Mouse (Mus musculus) forelimb bud, embryonic 11.5 days (tissue): ENCODE data around the gene Grin2d.

ENCODE experiments used
- DNase-seq: peaks from one replicate; pipeline ENCODE4 v3.0.0-alpha.2; 2012; ENCODE audit warnings: low read depth, low spot score

Gene Grin2d

GRCm38 (mm10) chr7:45897258-45897757 is 19.1 kb upstream of the Grin2d start:
- peak; percentile 48 for DNase-seq

DNA sequence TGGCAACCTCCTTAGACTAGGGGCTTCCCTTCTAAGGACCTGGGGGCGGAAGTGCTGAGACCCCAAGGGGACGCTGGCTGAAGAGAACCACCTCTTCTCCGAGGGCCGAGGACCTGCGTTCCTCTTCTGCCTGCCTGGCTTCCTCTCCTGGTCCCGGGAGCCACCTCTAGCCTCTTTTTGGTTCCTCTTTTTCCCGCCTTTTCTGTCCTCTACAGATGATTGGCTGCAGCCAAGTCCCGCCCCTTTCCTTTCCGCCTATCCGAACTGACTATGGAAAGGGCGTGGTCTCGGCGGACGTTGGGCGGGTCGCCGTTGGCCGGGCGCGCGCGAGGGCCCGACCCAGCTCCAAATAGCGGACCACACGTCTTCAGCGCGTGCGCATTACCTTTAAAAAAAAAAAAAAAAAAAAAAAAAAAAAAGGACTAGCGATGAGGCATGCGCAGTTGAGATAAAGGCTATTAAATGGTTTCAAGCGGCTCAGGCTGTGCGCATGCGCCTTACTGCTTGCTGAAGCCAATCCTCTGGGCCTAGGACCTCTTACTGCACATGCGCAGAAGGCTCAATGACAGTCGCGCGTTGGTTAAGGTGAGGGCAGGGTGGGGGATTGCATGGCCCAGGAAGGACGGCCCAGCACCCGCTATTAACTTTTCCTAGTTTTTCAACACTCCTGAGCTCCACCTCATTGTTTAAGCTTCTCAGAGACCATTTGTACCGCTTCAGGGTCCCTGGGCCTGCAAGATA is 18.5 kb upstream of the Grin2d start, which contains the start of the genes Syngr4 and Tmem143:
Syngr4 (minus strand) TSS at position 198 of the 741 bp plus-strand sequence.
Tmem143 (plus strand) TSS at position 425 of the 741 bp plus-strand sequence.
- DNase-seq: peak; percentile 99

DNA sequence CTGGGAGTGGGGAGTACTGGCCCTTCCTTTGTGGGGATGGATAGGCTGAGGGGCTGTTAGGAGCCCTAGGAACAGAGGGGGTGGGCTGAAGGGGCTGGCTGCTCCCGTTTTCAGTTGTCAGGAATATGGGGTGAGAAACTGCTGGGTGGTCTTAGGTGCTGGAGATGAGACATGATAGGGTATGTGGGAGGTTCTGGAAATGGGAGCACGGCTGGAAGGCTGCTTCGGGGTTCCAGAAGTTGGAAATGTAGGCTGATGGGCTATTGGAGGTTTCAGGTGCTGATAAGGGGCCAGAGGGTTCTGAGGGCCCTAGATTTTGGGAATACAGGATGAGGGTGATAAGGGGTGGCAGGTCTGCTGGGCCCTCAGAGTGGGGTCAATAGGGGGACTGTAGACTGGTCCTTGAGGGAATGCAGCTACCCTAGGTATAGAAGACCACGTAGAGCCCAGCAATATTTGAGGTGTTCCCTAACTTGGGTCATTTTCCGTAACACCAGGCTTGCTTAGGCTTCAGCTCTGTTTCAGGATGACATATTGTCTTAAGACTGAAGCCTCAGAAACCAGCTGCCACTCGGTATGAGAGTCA is 17.8 kb upstream of the Grin2d start:
- no peak for DNase-seq

GRCm38 (mm10) chr7:45892651-45893050 is 14.5 kb upstream of the Grin2d start:
- no peak for DNase-seq

GRCm38 (mm10) chr7:45887246-45887645 is 9.1 kb upstream of the Grin2d start:
- DNase-seq: no peak

DNA sequence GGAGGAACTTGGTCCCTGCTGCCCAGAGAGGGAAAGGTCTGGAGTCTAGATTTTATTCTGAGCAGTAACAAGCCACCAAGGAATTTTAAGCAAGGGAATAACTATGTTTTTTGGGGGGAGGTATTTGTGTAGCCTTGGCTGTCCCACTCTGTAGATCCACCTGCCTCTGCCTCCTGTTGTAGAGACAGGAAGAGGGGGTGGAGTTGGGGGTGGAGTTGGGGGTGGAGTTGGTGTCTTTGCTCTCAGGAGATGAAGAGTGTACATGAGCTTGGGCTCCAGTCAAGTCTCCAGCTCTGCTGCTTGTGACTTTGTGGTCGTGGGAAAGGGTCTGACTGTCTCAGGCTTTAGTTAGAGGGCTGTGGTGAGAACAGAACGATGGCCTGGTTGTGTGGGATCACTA is 2.8 kb upstream of the Grin2d start:
- no peak for DNase-seq

- DNase-seq: no peak
These were observed 2.4 kb upstream of the Grin2d start for GRCm38 (mm10) chr7:45880531-45880930.

DNA sequence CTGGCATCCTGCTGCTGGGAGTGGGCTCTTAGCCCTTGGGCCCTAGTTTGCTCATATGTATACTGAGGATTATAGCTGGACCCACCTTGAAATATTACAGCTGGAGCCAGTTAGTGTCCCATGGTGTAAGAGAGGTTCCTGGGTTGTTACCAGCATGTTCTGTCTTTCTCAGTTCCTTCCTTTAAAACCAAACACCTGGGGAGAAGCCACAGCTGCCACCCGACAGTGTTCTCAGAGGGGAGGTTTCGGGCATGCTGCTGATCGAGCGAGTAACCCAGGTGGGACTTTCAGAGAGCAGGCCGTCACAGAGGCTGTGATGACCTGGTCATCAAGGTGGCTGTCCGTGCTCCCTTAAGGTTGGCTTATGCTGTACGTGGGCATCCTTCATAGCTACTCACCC is 1.3 kb downstream of the Grin2d start:
- no peak for DNase-seq

DNA sequence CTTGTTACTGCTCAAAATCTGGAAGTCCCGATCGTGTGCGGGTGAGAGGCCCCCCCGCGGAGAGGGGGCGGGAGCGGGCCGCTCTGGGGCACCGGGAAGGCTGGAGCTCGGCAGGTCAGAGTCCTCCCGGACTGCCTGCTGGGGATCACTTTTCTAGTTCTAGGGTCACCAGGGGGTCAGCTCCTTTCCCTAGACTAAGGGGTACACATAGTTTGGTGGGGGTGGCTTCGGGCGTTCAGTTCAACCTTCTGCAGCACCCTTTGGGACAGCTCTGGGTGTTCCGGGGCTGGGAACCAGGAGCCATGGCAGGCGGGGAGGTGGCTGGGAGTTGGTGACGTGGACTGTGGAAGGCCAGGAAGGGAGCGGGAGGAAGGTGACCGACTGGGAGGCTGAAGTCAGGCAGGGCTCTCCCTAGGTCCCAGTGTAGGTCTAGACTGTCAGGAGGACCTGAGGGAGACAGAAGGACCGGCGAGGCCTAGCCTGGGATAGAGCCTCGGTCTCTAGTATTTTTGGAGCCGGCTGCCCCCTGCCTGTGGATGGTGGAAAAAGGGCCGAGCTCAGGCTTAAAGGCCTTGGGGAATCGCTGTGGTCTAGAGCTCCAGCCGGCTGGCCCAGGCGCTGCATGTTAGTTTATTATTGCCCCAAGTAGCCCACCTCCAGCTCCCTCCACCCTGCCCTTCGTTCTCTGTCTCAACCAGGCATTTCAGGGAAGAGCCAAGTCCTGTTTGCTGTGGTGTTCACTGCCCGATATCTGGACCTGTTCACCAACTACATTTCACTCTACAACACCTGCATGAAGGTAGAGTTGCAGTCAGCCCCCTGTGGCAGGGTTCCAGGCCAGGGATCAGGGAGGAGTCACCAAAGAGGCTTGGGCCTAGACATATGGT is 4.9 kb downstream of the Grin2d start:
- peak; percentile 31 for DNase-seq

DNA sequence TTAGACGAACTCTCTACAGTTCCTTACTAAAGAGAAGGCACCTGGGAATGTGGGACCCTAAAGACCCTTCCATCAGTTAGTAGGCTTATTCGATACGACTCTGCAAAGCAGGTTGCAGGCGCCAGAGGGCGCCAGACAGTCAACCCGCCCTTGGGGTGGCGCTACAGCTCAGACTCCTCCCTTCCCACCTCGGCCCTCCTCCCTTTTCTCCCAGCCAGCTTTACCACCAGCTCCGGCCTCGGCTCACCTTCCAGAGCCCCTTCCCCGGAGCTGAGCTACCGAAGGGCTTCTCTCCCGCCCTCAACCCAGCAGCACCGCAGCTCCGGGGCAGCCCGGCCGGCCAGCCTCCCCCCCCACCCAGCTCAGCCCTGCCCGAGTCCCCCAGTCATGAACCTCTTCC is 5.6 kb downstream of the Grin2d start, which contains the start of gene Kdelr1:
Kdelr1 (plus strand) TSS at position 149 of the 400 bp plus-strand sequence.
- DNase-seq: peak; percentile 96

DNA sequence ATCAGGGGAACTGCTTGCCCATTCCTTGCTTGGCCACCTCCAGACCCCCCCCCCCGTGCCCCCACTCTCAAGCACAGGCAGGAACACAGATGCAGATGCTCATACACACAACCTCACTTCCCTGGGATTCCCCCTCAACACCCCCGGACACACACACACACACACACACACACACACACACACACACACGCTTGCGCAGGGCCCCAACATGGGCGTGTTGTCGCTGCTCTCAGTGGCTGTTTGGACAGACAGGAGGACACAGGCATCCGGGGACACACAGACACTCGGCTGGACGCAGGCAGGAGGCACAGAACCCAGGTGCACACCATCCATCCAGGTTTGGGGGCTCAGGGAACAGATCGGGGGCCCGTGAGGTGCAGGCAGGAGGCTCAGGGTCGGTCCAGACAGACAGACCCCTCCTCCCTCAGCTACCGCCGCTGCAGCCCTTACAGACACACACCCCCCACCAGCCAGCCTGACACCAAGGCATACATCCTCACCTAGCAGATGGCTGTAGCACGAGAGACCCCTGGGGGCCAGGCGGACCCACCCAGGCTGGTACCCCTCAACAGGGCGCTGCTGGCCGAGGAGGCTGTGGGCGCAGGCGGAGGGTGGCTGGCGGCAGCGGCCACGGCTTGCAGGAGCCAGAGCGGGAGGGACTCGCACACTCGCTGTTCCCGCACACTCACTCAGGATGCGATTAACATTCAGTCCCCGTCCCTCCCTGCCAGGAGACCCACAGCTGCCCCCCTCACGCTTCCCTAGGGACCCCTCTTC is 7.7 kb downstream of the Grin2d start:
- no peak for DNase-seq

DNA sequence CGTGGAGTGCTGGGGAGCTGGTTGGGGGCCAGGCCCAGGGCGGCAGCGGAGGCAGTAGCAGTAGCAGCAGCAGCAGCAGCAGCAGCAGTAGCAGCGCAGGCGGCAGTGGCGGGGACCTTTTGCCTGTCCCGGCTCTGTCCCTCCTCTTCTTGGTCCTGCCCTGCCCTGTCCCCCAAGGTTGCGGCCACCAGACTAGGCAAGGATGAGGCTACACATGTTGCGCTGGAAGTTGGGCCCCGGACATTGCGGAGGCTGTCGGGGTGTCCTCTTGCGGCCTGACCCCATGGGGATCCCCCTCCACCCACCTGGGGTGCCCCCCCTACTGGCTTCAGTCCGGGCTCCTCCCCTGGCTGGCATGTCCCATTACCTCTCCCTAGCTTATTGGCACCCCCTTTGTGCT is 8.4 kb downstream of the Grin2d start:
- no peak for DNase-seq

DNA sequence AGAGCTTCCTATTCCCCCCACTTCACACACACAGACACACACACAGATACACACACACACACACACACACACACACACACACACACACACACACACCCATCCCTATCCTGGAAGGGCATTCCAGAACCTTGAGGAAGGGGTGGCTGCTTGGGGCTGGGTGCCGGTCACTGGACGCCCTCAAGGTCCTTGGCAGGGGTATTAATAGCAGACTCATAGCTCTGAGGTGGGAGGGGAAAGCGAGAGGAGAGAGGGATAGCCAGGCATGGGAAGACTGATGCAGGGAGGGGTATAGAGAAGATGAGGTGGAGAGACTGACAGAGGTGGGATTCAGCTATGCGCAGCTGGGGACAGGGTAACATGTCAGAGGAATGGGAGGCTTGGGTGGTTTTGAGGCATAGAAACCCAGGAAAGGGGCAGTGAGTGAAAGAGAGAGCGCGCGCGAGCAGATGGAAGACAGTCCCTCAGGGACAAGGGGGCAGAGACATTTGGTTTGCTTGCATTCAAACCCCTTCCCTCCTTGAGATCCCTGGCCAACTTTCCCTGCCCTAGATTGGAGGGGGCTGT is 9.0 kb downstream of the Grin2d start:
- no peak for DNase-seq

GRCm38 (mm10) chr7:45867871-45868270 is 10.3 kb downstream of the Grin2d start:
- DNase-seq: no peak

DNA sequence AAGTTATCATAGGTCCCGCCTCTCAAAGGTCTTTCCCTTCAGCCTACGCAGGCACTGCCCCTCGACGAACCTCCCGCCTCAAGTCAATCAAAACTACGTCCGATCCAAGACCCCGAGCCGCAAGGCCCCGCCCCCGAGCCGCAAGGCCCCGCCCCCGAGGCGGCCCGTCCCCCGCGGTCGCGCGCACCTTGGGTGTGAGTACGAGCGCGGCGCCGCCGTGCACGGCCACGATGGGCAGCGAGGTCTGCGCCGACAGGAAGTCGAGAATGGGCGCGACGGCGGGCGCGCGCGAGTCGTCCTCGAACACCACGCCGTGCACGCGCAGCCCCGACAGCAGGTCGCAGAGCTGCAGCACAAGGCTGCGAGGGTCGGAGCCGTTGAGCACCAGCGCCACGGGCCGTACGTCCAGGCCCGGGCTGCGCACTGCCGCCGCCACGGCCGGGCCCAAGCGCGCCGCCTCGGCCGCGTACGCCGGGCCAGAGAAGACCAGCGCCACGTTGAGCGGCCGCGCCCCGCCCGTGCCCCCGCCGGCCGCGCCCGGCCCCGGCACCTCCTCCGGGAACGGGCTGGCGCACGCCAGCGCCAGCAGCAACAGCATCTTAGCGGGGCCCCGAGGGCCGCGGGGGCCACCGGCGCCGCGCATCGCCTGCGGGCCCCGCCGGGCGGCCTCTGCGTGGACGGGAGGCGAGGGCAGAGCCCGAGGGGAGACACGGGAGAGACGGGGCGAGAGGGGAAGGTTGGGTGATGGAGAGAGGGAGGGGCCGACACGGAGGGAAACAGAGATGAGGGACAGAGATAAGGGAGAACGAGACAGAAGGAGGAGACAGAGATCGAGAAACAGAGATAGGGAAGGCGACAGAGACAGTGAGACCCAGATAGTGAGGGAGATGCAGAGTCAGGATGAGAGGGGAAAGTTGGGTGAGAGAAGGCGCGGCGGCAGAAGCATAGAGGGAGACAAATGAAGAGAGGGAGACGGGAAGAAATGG is 12.0 kb downstream of the Grin2d start:
- peak; percentile 91 for DNase-seq

DNA sequence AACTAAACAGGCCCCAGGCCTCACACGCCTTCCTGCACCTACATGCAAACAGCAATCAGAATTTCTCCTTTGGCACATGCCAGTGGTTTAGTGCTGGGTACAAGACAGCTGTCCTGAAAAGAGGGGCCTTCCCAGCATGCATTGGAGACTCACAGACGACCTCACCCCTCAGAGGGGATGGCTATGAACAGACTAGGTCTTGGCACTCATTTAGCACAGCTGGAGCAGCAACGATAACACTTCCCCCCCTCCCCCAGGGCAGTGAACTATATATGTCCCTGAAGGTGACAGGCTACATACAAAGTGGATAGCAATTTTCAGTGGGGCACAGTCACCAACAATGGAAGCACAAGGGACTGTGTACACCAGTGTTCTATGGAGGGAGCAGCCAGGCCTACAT is 13.7 kb downstream of the Grin2d start:
- no peak for DNase-seq

GRCm38 (mm10) chr7:45862804-45863203 is 15.4 kb downstream of the Grin2d start:
- no peak for DNase-seq

DNA sequence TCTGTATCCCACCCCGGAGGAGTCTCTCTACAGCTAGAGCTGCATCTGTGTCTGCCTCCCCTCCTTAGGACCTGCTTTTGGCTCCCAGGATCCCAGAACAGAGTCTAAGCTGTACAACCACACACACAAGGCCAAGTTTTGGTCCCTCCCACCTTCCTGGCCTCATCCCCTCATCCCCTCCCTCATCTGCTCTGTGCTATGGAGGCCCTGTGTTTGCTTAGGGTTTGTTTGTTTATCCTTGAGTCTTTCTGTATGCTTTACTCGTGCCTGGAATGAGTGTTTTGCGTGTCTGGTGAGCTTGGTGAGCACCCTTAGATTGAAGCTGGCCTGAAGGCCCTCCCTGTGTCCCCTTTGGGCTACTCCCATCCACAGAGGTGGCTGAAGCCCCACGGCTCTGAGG is 19.2 kb downstream of the Grin2d start:
- no peak for DNase-seq
